Mouse (Mus musculus): ENCODE measurements around the gene Rbfox1.

DNA sequence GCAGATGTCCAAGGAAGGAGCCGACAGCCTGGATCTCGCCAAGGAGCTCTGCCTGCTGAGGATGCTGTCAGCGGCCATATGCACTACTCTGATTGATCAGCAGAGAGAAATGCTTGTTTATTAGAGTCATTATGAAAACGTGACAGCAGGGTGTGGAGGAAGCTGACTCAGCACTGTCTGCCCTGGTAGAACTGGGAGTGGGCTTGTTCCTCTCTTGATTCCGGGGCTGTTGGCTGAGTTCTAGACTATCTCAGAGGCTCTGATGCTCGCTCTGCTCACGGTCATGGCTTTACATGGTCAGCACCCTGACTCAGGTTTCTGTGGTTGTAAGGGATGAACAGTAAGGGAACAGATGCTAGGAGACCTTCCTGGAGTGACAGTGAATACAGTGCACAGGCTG lies 10.4 kb downstream of the Rbfox1 start:
- no peak for TF ChIP-seq CTCF (IDR thresholded peaks at IDR 0.05; ENCODE audit: control insufficient read depth, insufficient read depth, low read length)
- TF ChIP-seq POLR2A (IDR thresholded peaks at IDR 0.05; ENCODE audit: borderline replicate concordance, control insufficient read depth, low read depth, low read length) = no peak

All from bone marrow, adult 2 months (tissue).